Mouse (Mus musculus) ES-Bruce4 (cell line): Measurements from ENCODE around the gene Triobp.

Experiments
- CTCF ChIP-seq: IDR thresholded peaks from one replicate; pipeline ENCODE4 v1.8.1; 2011; ENCODE audit warnings: low read depth, low read length
- EP300 ChIP-seq: IDR thresholded peaks from 2 replicates; pipeline ENCODE4 v1.6.1; 2011; ENCODE audit warnings: low read depth, low read length; ENCODE audit not compliant: insufficient read depth

DNA sequence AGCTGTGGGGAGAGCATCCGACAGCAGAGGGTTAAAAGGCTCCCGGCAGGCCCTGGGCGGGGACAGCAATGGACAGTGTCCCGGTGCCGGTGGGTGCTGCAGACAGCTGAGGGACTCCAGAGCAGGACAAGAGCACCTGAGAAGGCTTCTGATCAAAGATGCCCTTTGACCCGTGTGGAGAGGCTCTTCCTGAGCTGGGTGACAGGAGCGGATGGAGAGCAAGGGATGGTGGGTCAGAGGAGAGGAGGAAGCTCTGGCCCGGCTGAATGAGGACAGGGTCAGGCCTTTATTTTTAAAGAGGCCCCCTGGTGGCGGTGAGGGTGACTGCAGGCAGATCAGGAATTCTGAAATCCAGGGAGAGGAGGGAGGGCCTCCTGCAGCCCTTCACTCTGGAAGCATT, 4.9 kb upstream of the Triobp start:
- TF ChIP-seq CTCF = peak; percentile 63
- TF ChIP-seq EP300 = no peak
